Mouse (Mus musculus): ENCODE data around the gene 9130023H24Rik.

9130023H24Rik gene

DNA sequence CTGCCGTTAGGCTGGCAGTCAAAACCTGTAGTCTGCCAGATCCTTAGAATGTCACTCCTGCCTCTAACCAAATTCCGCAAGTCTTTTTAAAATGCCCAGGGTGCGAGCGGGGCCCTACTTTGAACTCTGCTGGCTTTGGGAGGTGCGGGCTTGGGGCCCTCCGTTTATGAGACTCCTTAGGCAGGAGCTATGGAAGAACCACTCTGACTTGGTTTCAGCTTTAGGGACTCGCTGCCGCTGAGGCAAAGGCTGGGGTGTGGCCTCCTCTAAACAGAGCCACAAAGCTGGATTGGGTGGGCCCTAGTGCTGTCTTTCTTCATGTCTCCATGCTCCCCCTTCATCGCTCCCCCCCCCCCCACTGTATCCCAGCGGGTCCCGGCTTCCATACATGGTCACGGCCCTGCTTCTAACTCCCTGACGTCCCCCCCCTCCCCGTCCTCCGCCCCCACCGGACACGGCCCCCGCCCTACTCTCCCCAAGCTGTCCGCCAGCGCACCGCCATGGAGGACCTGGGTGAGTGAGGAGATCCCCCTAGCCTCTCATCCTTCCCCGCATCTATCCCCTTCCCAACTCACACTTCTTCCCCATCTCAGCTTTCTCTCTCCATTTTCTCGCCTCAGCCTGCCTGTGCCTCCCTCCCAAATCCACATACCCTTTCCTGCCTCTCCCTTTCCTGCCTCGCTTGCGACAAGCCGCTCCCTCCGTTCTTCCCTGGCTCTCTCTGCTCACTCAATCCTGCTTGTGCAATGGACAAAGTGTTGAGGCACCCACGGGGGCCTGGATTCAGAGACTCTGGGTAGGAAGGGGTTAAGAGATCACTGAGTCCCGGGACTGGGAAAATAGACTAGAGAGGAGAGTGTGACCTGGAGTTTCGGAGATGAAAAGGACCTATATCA is 8.9 kb upstream of the 9130023H24Rik start, which contains the start of gene Tgfb1i1:
Gene Tgfb1i1, plus strand, starts transcription at position 317 of the 896 bp plus-strand sequence.
- DNase-seq (ENCODE audit: low read depth, low spot score) = peak; percentile 32

DNA sequence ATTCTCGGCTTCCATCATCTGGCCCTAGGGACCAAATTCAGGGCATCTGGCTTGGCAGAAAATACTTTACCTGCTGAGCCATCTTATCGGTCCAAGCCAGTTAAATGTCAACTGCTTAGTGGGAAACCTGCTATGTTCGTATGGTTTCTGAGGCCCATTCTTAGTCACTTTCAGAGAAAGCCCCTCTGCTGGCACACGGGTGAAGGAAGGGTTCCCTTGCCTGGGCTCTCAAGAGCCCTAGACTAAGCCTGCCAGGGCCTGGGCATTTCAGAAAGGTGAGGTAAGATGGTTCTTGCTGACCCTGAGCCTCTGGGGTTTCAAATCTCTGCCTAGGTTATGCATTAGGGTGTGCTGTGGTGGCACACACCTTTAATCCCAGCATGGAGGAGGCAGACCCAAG is 7.7 kb upstream of the 9130023H24Rik start:
- DNase-seq (ENCODE audit: low read depth, low spot score) = no peak

DNA sequence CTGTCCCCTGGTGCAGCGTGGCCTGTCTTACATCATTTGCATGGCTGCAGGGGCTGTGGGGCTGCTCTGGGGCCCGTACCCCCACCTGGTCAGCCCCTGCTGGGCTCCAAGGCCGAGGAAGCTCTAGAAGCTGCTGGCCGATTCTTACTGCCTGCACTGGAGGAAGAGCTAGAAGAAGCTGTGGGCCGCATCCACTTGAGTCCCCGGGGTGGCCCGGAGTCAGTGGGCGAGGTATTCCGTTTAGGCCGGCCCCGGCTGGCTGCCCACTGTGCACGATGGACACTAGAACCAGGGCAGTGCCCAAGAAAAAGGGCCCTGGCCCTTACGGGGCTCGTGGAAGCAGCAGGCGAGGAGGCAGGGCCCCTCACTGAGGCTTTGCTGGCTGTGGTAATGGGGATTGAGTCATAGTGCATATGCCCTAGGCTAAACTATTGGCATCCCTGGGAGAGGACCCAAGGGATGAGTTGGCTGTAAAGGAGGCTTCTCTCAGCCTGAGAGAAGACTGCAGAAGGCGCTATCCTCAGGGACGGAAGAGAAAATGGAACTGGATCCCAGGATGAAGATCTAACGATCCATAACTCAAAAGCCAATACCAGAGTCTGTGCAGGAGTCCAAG is 6.7 kb upstream of the 9130023H24Rik start:
- no peak for DNase-seq (ENCODE audit: low read depth, low spot score)

DNA sequence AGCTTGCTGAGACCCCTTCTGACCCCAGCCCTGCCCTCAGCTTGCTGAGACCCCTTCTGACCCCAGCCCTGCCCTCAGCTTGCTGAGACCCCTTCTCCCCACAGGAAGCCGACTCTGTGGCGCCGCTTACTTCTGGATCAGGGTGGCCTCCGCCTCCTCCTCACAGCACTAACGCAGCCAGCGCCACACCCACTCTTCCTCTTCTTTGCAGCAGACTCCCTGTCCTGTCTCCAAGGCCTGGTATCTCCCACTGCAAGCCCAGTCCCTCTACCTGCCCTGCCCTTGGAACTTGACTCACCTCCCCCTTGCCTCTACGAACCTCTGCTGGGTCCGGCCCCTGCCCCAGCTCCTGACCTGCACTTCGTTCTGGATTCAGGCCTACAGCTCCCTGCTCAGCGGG is 6.1 kb upstream of the 9130023H24Rik start:
- no peak for DNase-seq (ENCODE audit: low read depth, low spot score)

DNA sequence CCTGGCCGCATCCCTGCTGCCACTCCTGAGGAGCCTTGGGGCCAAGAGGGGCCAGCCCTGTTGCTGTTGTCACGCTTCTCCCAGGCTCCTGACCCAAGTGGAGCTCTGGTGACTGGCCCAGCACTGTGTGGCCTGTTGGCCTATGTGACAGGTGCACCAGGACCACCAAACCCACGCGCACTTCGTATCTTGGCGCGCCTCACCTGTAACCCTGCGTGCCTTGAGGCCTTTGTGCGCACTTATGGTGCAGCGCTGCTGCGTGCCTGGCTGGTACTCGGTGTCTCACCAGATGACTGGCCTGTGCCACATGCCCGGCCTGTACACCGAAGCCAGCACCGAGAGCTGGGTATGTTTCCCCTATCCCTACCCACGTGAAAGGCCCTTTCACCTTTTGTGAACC is 4.5 kb upstream of the 9130023H24Rik start:
- no peak for DNase-seq (ENCODE audit: low read depth, low spot score)

DNA sequence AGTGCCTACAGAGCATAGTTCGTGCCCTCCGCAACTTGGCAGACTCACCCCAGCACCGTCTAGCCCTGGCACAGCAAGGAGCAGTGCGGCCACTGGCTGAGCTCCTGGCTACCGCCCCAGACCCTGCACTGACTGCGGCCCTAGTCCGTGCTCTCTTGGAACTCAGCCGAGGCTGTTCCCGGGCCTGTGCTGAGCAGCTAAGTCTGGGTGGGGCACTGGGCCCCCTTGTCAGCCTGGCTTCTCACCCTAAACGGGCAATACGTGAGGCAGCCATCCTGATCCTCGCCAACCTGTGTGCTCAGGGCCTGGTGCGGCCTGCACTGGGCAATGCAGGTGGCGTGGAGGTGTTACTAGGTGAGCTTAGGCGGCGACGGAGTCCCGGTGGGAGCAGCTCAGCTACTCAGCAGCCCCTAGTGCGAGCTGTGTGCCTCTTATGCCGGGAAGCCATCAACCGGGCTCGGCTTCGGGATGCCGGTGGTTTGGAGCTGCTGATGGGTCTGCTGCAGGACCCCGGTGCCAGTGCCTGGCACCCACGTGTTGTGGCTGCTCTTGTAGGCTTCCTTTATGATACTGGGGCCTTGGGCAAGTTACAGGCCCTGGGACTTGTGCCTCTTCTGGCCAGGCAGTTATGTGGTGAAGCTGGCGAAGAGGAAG is 2.4 kb upstream of the 9130023H24Rik start:
- DNase-seq (ENCODE audit: low read depth, low spot score) = no peak

DNA sequence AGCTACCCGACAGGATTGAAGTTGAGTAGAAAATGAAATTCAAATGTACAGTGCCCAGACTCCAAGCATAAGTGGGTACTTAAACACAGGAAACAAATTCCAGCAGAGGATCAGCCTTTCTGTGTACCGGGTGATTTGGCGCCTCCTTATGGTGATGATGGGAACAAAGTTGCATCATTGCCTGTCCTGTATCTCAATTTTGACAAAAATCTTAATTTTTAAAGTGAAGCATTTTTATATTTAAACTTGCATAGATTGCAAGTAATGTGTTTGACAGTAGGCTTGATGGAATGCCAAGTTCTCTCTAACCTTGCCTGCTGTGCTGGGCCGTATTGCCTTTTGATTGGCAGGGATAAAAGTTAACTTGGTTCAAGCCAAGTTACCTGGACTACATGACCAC is 1.2 kb upstream of the 9130023H24Rik start:
- DNase-seq (ENCODE audit: low read depth, low spot score) = peak; percentile 26

DNA sequence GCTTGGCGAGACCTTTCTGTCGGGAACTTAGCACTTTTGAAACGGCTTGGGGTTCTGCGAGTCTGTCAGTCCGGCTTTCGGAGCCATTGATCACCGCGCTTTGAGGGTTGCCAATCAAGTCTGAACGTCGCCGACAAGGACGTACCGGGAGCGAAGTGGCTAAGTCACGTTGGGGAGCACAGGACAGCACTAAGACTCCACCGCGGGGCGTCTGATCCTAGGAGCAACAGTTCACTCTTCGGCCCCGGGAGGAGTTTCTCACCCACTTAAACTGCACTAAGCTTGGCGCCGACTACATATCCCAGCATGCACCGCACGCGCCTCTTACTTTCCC is 271 bp downstream of the 9130023H24Rik start:
- no peak for DNase-seq (ENCODE audit: low read depth, low spot score)

DNA sequence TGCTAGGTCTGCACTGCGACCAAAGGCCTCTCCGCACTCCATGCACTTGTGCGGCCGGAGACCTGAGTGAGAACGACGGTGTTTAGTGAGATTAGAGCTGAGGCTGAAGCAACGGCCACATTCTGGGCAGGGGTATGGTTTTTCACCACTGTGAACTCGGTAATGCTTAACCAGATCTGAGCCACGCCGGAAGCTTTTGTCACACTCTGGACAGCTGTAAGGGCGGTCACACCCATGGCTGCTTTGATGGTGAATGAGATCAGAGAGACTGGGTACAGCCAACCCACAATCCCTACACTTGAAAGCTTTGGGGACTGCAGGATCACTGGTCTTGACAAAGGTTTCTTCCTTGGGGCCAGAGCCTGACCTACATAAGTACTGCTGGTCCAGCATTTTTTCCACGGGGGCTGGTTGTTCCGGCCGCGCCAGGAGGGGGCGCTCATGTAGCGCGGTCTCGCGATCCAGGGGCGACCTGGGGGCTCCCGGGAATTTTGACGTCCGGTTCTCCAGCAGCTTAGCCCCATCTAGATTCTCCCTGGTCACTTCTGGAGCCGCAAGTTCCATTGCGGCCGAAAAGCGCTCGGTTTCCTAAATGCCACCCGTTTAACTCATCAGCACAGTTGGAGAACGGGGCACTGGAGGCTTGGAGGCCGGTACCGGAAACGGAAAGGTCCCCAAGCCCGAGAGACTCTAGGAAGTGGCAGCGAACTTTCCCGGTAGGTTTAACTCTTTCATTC is 807 bp downstream of the 9130023H24Rik start, which contains the start of gene Armc5:
Gene Armc5, plus strand, starts transcription at position 487 of the 737 bp plus-strand sequence.
- peak; percentile 70 for DNase-seq (ENCODE audit: low read depth, low spot score)

DNA sequence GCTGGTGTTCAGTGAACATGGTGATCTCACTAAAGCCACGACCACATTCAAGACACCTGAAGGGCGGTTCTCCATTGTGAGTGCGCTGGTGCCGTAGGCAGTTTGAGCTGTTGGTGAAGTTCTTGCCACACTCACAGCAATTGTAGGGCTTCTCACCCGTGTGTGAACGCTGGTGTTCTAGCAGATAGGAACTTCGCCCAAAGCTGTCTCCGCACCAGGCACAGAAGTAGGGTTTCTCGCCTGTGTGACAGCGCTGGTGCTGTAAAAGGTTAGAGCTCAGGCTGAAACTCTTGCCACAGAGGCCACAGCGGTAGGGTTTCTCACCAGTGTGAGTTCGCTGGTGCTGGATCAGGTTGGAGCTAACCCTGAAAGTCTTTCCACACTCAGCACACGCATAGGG is 1.4 kb downstream of the 9130023H24Rik start:
- DNase-seq (ENCODE audit: low read depth, low spot score) = no peak

DNA sequence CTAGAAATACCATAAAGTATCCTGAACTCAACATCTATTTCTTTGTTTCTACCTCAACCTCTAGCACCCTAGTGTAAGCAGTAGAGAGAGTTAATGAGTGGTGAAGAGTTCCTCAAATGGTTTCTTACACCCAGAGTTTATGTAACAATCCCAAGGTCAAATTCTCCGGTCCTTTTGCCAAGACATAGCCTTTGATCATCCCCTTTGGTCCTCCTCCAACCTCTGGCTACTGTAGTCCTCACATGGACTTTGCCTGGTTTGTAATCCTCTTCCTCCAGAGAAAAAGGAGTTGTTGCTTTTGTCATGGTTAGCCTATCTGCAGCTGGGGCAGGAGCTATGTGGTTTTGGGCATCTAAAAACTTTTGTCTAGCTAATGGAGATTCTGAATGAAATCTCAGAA is 2.4 kb downstream of the 9130023H24Rik start:
- no peak for DNase-seq (ENCODE audit: low read depth, low spot score)

DNA sequence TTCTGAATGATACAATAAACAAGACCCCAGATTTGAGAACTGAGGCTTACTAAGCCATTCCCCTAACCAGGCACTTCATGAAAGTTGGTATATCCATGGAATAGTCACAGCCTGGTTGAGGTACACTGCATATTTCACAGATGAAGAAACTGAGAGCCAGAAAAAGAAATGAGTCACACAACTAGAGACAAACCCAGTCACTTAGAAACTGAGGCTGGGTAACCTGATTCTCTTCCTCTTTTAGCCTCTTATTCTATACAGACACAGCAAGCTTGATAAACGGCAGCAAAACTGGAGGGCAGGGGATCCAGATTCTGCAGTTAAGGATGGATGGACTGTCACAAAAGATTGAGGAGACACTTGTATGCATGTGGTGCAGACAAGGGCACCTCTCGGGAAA is 3.0 kb downstream of the 9130023H24Rik start:
- no peak for DNase-seq (ENCODE audit: low read depth, low spot score)

DNA sequence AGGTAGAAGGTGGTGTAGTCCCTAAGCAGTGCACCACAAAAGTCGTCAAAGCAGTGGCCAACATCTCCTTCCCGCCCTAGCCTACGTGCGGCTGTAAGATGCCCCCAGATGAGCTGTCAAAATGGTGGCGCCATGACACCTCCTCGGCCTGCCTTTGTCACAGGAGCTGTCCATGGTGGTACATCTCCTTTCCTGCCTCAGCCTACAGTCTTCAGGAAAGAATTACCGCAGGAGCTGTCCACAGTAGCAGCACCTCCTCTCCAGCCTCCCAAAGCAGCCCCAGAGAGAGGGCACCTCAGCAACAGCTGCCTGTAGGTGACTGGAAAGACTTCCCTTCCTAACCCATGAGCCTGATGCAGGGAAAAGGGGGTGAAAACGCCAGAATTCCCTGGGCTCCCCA is 6.1 kb downstream of the 9130023H24Rik start:
- DNase-seq (ENCODE audit: low read depth, low spot score) = no peak

DNA sequence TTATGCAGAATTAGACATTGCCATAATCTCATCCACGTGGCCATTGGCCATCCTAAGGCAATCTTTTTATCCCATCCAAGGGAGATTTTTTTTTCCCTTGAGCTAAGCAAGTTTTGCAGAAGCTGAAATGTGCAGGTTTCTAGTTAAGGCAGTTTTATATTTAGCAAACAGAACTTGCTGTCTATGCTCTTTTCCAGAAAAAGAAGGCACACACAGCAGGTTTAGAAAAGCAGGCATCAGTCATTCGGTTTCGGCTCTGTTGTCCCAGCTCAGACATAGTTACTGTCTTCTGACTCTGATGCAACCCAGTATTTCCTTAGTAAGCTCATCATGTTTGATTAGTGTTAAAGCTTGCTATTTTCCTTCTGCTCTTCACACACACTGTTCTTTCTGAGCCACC is 16.9 kb downstream of the 9130023H24Rik start:
- no peak for DNase-seq (ENCODE audit: low read depth, low spot score)

DNA sequence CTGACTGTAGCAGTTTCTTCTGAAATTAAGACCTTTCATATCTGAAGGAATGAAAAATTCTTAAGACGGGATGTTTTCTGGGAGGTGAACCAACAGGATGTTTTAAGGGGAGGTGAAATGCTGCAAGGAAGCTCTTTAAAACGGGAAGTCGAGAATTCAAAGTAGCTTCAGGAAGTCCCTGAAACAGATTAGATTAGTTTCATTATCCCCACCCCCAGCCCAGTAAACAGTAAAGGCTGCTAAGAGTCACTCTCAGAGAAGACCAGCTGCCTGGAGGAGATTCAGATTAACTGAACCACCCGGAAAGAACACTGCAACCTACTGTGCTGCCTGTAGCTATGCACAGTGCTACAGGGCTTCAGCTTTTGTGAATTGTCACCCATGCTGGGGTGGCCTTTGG is 17.9 kb downstream of the 9130023H24Rik start:
- DNase-seq (ENCODE audit: low read depth, low spot score) = no peak

DNA sequence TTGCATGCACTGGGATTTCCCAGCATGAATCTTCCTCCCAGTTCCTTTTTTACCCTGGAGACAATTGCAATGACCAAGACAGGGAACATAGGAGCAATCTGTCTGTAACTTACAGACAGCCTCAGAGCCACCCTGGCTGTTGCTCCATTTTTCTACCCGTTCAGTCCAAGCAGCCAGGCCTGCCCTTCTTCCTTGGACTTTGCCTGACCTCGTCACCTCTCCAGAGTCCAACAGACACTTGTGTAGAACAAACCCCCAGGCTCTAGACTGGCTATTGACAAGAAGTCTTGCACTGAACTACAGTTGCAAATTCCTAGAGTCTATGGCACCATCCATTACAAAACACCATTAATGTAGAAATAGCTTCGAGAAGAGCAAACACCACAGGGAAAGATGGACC is 28.0 kb downstream of the 9130023H24Rik start:
- DNase-seq (ENCODE audit: low read depth, low spot score) = no peak

DNA sequence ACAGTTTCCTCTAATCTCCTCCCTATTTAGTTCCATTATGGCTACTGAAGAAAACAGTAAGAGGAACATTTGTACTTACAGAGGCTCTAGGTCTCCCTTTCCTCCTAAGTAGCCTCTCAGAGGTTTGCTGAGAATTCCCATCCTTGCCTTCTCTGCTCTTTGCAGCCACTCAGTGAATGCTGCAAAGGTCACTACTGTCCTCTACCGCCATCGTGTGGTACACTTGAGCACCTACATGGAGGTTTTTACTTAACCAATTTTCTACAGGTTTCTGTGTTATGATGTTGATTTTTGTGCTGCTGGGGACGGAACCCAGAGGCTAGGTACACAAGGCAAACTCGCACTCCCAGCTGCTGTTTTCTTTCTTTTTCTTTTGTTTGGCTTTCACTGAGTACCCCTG is 29.6 kb downstream of the 9130023H24Rik start:
- peak; percentile 64 for DNase-seq (ENCODE audit: low read depth, low spot score)

DNA sequence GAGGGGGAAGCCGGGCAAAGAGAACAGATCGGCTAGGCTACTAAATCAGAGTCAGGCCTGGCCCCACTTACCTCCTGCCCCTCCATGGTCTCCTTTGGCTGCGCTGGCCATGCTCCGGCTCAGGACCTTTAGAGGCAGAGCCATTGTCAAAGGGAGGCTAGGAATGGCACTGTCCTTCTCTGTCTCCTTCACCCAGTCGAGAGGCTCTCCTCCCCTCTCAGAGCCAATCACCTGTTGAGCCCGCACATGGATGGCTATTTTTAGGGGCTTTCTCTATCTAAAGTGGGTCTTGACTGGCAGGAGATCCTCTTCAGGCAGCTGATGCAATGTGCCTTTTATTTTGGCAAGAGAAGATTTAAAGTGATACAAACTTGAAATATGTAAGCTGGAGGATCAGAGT is 31.7 kb downstream of the 9130023H24Rik start, which contains the start of gene Cox6a2:
Gene Cox6a2, minus strand, starts transcription at position 236 of the 400 bp plus-strand sequence.
- no peak for DNase-seq (ENCODE audit: low read depth, low spot score)

DNA sequence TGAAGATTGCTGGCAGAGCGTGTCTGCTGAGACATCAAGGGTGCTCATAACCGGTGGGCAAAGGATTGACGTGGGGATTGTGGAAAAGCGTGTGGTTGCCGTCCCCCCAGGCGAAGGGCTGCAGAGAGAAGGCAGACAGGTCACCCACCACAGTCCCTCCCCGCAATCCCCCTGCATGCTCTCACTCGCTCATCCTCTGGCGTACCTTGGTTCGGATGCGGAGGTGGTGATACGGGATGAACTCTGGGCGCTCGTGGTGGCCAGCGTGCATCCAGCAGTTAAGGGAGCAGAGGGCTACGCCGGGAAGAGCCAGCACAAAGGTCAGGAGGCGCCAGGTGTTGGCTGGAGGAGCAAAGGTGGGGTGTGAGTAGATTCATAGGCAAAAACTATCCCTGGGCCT is 32.1 kb downstream of the 9130023H24Rik start:
- DNase-seq (ENCODE audit: low read depth, low spot score) = no peak

DNA sequence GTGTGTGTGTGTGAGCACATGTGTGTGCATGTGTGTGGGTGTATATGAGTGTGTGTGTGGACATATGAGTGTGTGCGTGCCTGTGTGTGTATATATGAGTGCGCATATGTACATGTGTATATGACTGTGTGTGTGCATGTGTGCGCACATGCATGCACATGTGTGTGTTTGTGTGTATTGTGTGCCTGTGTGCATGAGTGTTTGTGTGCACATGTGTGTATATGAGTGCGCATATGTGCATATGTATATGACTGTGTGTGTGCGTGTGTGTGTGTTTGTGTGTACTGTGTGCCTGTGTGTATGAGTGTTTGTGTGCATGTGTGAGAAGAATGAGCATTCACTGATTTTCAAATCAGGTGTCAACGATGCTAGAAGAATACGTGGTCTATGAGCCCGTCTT is 33.7 kb downstream of the 9130023H24Rik start:
- DNase-seq (ENCODE audit: low read depth, low spot score) = no peak

DNA sequence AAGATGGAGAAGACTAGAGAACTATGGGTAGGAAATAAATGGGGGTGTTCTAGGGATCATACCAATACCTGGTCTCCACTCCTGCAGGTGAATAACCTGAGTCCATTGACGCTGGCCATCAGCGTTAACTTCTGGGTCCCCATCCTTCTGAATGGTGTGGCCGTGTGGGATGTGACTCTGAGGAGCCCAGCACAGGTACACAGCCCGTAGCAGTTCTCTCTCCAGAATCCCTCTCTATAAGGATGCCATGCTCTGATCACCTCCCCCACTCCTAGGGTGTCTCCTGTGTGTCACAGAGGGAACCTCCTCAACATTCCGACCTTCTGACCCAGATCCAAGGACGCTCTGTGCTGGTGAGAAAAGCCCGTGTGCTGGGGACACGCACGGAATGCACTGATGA is 34.8 kb downstream of the 9130023H24Rik start:
- DNase-seq (ENCODE audit: low read depth, low spot score) = no peak

DNA sequence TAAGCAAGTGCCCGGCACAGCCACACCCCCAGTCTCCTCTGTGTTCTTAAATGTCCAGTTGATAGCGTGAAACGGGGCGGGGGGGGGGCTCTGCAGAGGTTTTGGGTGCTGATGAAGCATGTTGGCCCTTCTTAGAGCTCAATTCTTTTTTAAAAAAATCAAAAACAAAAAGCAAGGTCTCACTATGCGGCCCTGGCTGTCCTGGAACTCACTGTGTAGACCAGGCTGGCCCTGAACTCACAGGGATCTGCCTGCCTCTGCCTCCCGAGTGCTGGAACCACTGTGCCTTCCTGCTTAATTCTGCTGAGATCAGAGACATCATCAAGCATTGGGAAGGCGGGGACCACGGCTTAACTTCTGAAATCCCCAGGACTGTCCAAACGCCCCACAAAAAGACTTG is 36.2 kb downstream of the 9130023H24Rik start:
- DNase-seq (ENCODE audit: low read depth, low spot score) = no peak
